Mouse (Mus musculus): Measurements from ENCODE around the gene Stat3. TPM values are rescaled to one million over a fixed set of nuclear protein-coding genes. Genes with fewer than 3 reads are reported as not detected.

Gene Stat3
- polyA plus RNA-seq, 2 experiments = 56.1 to 65.9 TPM

GRCm38 (mm10) chr11:100908567-100908966 is 30.8 kb downstream of the Stat3 start:
- 71% methylated on average over 9 of the region's 9 CpGs for WGBS
- DNase-seq (ENCODE audit: low spot score) = no peak
- no peak for TF ChIP-seq POLR2A (IDR thresholded peaks at IDR 0.05; ENCODE audit: borderline replicate concordance, extremely low read depth, insufficient read depth, insufficient read length)

DNA sequence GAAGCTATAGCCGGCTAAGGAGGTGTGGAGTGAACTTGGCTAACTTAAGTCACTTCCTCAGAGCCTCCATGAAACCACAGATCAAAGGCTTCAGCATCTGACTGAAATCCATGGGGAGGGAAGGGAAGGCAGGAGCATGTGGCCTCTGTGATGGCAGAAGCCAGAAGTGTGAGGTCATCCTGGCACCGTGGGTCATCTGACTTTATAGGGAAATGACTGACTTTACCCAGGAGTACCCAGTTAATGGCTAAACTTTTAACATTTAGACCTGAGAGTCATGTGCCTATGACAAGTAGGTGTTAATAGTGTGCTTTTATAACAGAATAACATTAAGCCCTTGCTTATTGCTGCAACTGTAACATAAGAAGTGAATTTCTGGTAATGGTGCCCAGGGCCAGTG is 31.2 kb downstream of the Stat3 start:
- H3K4me3 ChIP-seq (replicated peaks; ENCODE audit: low read length) = no peak overlapping the region
- no peaks in the 10 kb centered on the region for H3K27me3 ChIP-seq (ENCODE audit: control insufficient read depth, insufficient read depth, low read length)
- peaks cover 52% of the 10 kb centered on the region for H3K36me3 ChIP-seq (ENCODE audit: control insufficient read depth, insufficient read depth, low read length)
- no peak for TF ChIP-seq POLR2A (IDR thresholded peaks at IDR 0.05; ENCODE audit: borderline replicate concordance, extremely low read depth, insufficient read depth, insufficient read length)
- no peak for ATAC-seq (ENCODE audit: low FRiP score, low read depth)
- H3K4me1 ChIP-seq (ENCODE audit: control insufficient read depth, insufficient read depth, low read length) = no peaks in the 10 kb centered on the region
- DNase-seq (ENCODE audit: low spot score) = no peak
- H3K4me2 ChIP-seq (replicated peaks; ENCODE audit: low read depth, low read length, severe bottlenecking) = no peak overlapping the region
- H3K9ac ChIP-seq (ENCODE audit: low read depth, low read length, severe bottlenecking) = no peak overlapping the region
- no peaks in the 10 kb centered on the region for H3K9me3 ChIP-seq (ENCODE audit: control insufficient read depth, low read length)
- WGBS = 54% methylated on average over 2 of the region's 2 CpGs
- H3K27ac ChIP-seq (replicated peaks; ENCODE audit: low read depth, low read length) = no peak overlapping the region

More at GRCm38 (mm10) chr11:100908567-100908966, 30.8 kb downstream of the Stat3 start:
- no peaks in the 10 kb centered on the region for H3K4me1 ChIP-seq (ENCODE audit: control insufficient read depth, insufficient read depth, low read length)
- no peak overlapping the region for H3K4me3 ChIP-seq (replicated peaks; ENCODE audit: low read length)
- no peaks in the 10 kb centered on the region for H3K27me3 ChIP-seq (ENCODE audit: control insufficient read depth, insufficient read depth, low read length)
- H3K27ac ChIP-seq (replicated peaks; ENCODE audit: low read depth, low read length) = no peak overlapping the region
- peaks cover 48% of the 10 kb centered on the region for H3K36me3 ChIP-seq (ENCODE audit: control insufficient read depth, insufficient read depth, low read length)
- H3K9me3 ChIP-seq (ENCODE audit: control insufficient read depth, low read length) = no peaks in the 10 kb centered on the region
- no peak overlapping the region for H3K9ac ChIP-seq (ENCODE audit: low read depth, low read length, severe bottlenecking)
- no peak overlapping the region for H3K4me2 ChIP-seq (replicated peaks; ENCODE audit: low read depth, low read length, severe bottlenecking)
- no peak for ATAC-seq (ENCODE audit: low FRiP score, low read depth)

DNA sequence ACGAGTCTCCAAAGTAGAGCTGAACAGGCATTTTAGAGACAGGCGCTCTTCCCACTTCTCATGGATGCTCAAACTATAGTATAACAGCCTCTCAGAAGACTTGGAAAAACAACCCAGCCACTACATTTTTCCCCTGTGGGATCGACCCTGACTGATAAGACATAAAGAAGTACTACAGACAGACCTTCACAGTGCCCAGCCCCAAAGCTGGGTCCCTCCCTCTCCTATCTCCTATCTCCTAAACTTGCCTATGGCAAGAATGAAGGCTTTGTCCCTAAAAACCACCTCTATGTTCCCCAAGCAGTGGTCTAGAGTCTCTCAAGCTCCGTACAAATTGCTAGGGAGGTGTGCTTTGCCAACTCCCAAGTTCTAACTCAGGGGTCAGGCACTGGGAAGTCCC is 32.5 kb downstream of the Stat3 start:
- H3K4me3 ChIP-seq (replicated peaks; ENCODE audit: low read length) = no peak overlapping the region
- H3K4me1 ChIP-seq (ENCODE audit: control insufficient read depth, insufficient read depth, low read length) = no peaks in the 10 kb centered on the region
- 88% methylated on average over 4 of the region's 4 CpGs for WGBS
- H3K36me3 ChIP-seq (ENCODE audit: control insufficient read depth, insufficient read depth, low read length) = peaks cover 65% of the 10 kb centered on the region
- TF ChIP-seq POLR2A (IDR thresholded peaks at IDR 0.05; ENCODE audit: borderline replicate concordance, extremely low read depth, insufficient read depth, insufficient read length) = no peak
- H3K9me3 ChIP-seq (ENCODE audit: control insufficient read depth, low read length) = no peaks in the 10 kb centered on the region
- no peak for DNase-seq (ENCODE audit: low spot score)
- no peak overlapping the region for H3K4me2 ChIP-seq (replicated peaks; ENCODE audit: low read depth, low read length, severe bottlenecking)
- ATAC-seq (ENCODE audit: low FRiP score, low read depth) = no peak
- H3K27me3 ChIP-seq (ENCODE audit: control insufficient read depth, insufficient read depth, low read length) = no peaks in the 10 kb centered on the region
- no peak overlapping the region for H3K9ac ChIP-seq (ENCODE audit: low read depth, low read length, severe bottlenecking)
- no peak overlapping the region for H3K27ac ChIP-seq (replicated peaks; ENCODE audit: low read depth, low read length)

DNA sequence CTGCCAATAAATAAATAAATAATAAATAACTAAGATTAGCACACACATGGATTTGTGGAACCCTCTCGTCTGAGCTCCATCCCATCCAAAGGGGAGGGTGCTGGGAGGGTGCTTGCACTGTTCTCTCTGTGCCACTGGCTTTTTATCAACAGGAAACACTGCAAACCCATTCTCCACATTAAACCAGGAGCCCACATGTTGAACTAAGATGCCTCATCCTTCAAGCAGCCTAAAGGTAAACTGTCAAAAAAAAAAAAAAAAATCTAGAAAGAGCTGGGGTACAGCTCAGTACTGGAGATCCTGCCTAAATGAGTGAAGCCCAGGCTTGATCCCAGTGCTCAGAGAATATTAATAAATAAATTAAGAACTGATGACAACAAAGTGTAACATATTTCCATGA is 33.4 kb downstream of the Stat3 start:
- Histone ChIP-seq H3K9me3 (ENCODE audit: control insufficient read depth, low read length) (no peaks in the 10 kb centered on the region), H3K9ac (ENCODE audit: low read depth, low read length, severe bottlenecking) (no peak overlapping the region), H3K27me3 (ENCODE audit: control insufficient read depth, insufficient read depth, low read length) (no peaks in the 10 kb centered on the region), H3K4me2 (replicated peaks; ENCODE audit: low read depth, low read length, severe bottlenecking) (no peak overlapping the region), H3K4me1 (ENCODE audit: control insufficient read depth, insufficient read depth, low read length) (no peaks in the 10 kb centered on the region), H3K4me3 (replicated peaks; ENCODE audit: low read length) (no peak overlapping the region), H3K27ac (replicated peaks; ENCODE audit: low read depth, low read length) (no peak overlapping the region), H3K36me3 (ENCODE audit: control insufficient read depth, insufficient read depth, low read length) (peaks cover 70% of the 10 kb centered on the region)
- no peak for ATAC-seq (ENCODE audit: low FRiP score, low read depth)
- no peak for TF ChIP-seq POLR2A (IDR thresholded peaks at IDR 0.05; ENCODE audit: borderline replicate concordance, extremely low read depth, insufficient read depth, insufficient read length)
- no peak for DNase-seq (ENCODE audit: low spot score)
- WGBS = 63% methylated on average over 1 of the region's 1 CpGs

- Histone ChIP-seq H3K36me3 (ENCODE audit: control insufficient read depth, insufficient read depth, low read length) (peaks cover 69% of the 10 kb centered on the region), H3K9ac (ENCODE audit: low read depth, low read length, severe bottlenecking) (no peak overlapping the region), H3K4me3 (replicated peaks; ENCODE audit: low read length) (no peak overlapping the region), H3K9me3 (ENCODE audit: control insufficient read depth, low read length) (no peaks in the 10 kb centered on the region), H3K27ac (replicated peaks; ENCODE audit: low read depth, low read length) (no peak overlapping the region), H3K27me3 (ENCODE audit: control insufficient read depth, insufficient read depth, low read length) (no peaks in the 10 kb centered on the region), H3K4me1 (ENCODE audit: control insufficient read depth, insufficient read depth, low read length) (no peaks in the 10 kb centered on the region), H3K4me2 (replicated peaks; ENCODE audit: low read depth, low read length, severe bottlenecking) (no peak overlapping the region)
- no peak for DNase-seq (ENCODE audit: low spot score)
- TF ChIP-seq POLR2A (IDR thresholded peaks at IDR 0.05; ENCODE audit: borderline replicate concordance, extremely low read depth, insufficient read depth, insufficient read length) = no peak
- ATAC-seq (ENCODE audit: low FRiP score, low read depth) = no peak
- 70% methylated on average over 19 of the region's 20 CpGs for WGBS
Observed at GRCm38 (mm10) chr11:100904580-100905351, 34.6 kb downstream of the Stat3 start.
